Mouse (Mus musculus): ENCODE results near the gene Nt5c2.

GRCm38 (mm10) chr19:47057684-47058083 is 42.7 kb upstream of the Nt5c2 start:
- TF ChIP-seq GATA1 (IDR thresholded peaks at IDR 0.05; ENCODE audit: low read length), result no peak
- TF ChIP-seq TAL1 (IDR thresholded peaks at IDR 0.05; ENCODE audit: low read length), result no peak
